Mouse (Mus musculus) intestine, embryonic 15.5 days (tissue): ENCODE measurements around the gene Entpd5. TPM values are rescaled to one million over a fixed set of nuclear protein-coding genes. Genes with fewer than 3 reads are reported as not detected.
A peak's percentile ranks its signal among the peaks of the same experiment; 100 is the strongest.

ENCODE experiments used
- ATAC-seq: fragments of 200-750 bp; cut with Nextera tagmentation; 2 replicates; pipeline ENCODE4 v1.8.0; 2017; ENCODE audit warnings: moderate TSS enrichment, moderate library complexity
- H3K27ac ChIP-seq: fragments of 300-500 bp; sonication (generic); 2 replicates; pipeline ENCODE4 v1.5.1; 2015; ENCODE audit warnings: mild to moderate bottlenecking, inconsistent platforms
- H3K27me3 ChIP-seq: fragments of 300-500 bp; sonication (generic); replicated peaks from 2 replicates; pipeline ENCODE4 v1.6.1; 2015; ENCODE audit warnings: inconsistent platforms
- H3K36me3 ChIP-seq: fragments of 300-500 bp; sonication (generic); 2 replicates; pipeline ENCODE4 v1.6.1; 2015; ENCODE audit warnings: inconsistent platforms
- H3K4me1 ChIP-seq: fragments of 300-500 bp; sonication (generic); replicated peaks from 2 replicates; pipeline ENCODE4 v1.6.1; 2015; ENCODE audit warnings: inconsistent platforms
- H3K4me2 ChIP-seq: fragments of 300-500 bp; sonication (generic); replicated peaks from 2 replicates; pipeline ENCODE4 v1.6.1; 2015; ENCODE audit warnings: mild to moderate bottlenecking, inconsistent platforms
- H3K4me3 ChIP-seq: fragments of 300-500 bp; sonication (generic); replicated peaks from 2 replicates; pipeline ENCODE4 v1.5.1; 2015; ENCODE audit warnings: inconsistent platforms
- H3K9ac ChIP-seq: fragments of 300-500 bp; sonication (generic); 2 replicates; pipeline ENCODE4 v1.6.1; 2015; ENCODE audit warnings: inconsistent platforms
- H3K9me3 ChIP-seq: fragments of 300-500 bp; sonication (generic); 2 replicates; pipeline ENCODE4 v1.6.1; 2016; ENCODE audit warnings: inconsistent platforms
- WGBS: fragments of 180-500 bp; shearing (Covaris S2); methylation state at CpG from one replicate; pipeline ENCODE4 v1.1.7; 2015; 5-methylcytosine and 5-hydroxymethylcytosine counted together
- polyA plus RNA-seq: library from polyadenylated mRNA; unstranded; fragments of >200 nt; fragmentation: Nextera tagmentation; extraction: Ambion mirVana; gene quantifications from 2 replicates; pipeline ENCODE4 v1.2.1, GENCODE M21; 2015

Gene Entpd5
- polyA plus RNA-seq: 37.1 and 39.5 TPM in 2 replicates

GRCm38 (mm10) chr12:84408819-84409507 is at the start of gene Entpd5, which contains the start of gene Bbof1:
Entpd5 (minus strand) TSS chr12:84409029.
Bbof1 (plus strand) TSS chr12:84409071.
- H3K9ac ChIP-seq: peak within 1 kb of the TSS; percentile 83
- H3K27me3 ChIP-seq: no peaks in the 10 kb centered on the region
- no peaks in the 10 kb centered on the region for H3K36me3 ChIP-seq
- WGBS: 2% methylated on average over 63 of the region's 63 CpGs
- H3K27ac ChIP-seq: peak within 1 kb of the TSS; percentile 87
- H3K4me2 ChIP-seq: peak within 1 kb of the TSS; percentile 91
- 0 out of 2 replicates have a peak, but pooled peaks cover 8% of the 10 kb centered on the region for H3K4me1 ChIP-seq
- H3K4me3 ChIP-seq: peak within 1 kb of the TSS; percentile 83
- no peaks in the 10 kb centered on the region for H3K9me3 ChIP-seq
- ATAC-seq: peak; percentile 96

- Histone ChIP-seq H3K36me3 (peaks cover 13% of the 10 kb centered on the region; the same call in 1 of the 2 replicates), H3K4me3 (no peak overlapping the region), H3K27me3 (no peaks in the 10 kb centered on the region), H3K9me3 (no peaks in the 10 kb centered on the region), H3K4me1 (no peaks in the 10 kb centered on the region), H3K27ac (no peak overlapping the region), H3K4me2 (no peak overlapping the region), H3K9ac (no peak overlapping the region)
- ATAC-seq: no peak
- WGBS: 93% methylated on average over 3 of the region's 3 CpGs
These were observed 48.1 kb upstream of the Entpd5 start for GRCm38 (mm10) chr12:84456911-84457310.

- peak overlapping the region; percentile 60 for H3K9ac ChIP-seq
- under 1% methylated on average over 11 of the region's 11 CpGs for WGBS
- peak overlapping the region; percentile 70 for H3K4me3 ChIP-seq
- H3K9me3 ChIP-seq: no peaks in the 10 kb centered on the region
- H3K27me3 ChIP-seq: no peaks in the 10 kb centered on the region
- no peak for ATAC-seq
- 0 out of 2 replicates have a peak overlapping the region, but pooled peaks have one; percentile 28 for H3K27ac ChIP-seq
- H3K36me3 ChIP-seq: no peaks in the 10 kb centered on the region
- peak overlapping the region; percentile 91 for H3K4me2 ChIP-seq
- H3K4me1 ChIP-seq: peaks cover 4% of the 10 kb centered on the region; the same call in 1 of the 2 replicates
These were observed 43.0 kb upstream of the Entpd5 start for GRCm38 (mm10) chr12:84451801-84452200.

- H3K36me3 ChIP-seq: no peaks in the 10 kb centered on the region
- peak; percentile 99 for ATAC-seq
- H3K9me3 ChIP-seq: no peaks in the 10 kb centered on the region
- peaks cover 4% of the 10 kb centered on the region; the same call in 1 of the 2 replicates for H3K4me1 ChIP-seq
- H3K27ac ChIP-seq: peak within 1 kb of the TSS; percentile 48; the same call in 1 of the 2 replicates
- H3K4me2 ChIP-seq: peak within 1 kb of the TSS; percentile 91
- WGBS: under 1% methylated on average over 49 of the region's 49 CpGs
- peak within 1 kb of the TSS; percentile 66 for H3K9ac ChIP-seq
- H3K27me3 ChIP-seq: no peaks in the 10 kb centered on the region
- H3K4me3 ChIP-seq: peak within 1 kb of the TSS; percentile 70
These were observed 42.2 kb upstream of the Entpd5 start, which contains the start of the genes Aldh6a1 and Lin52 for GRCm38 (mm10) chr12:84450718-84451646. Aldh6a1 (minus strand) TSS chr12:84451004. Lin52 (plus strand) TSS chr12:84451422.

GRCm38 (mm10) chr12:84450351-84450717 is 41.5 kb upstream of the Entpd5 start:
- Histone ChIP-seq H3K27me3 (no peaks in the 10 kb centered on the region), H3K27ac (peak overlapping the region; percentile 48; the same call in 1 of the 2 replicates), H3K4me1 (peaks cover 4% of the 10 kb centered on the region; the same call in 1 of the 2 replicates), H3K9me3 (no peaks in the 10 kb centered on the region), H3K36me3 (no peaks in the 10 kb centered on the region), H3K4me3 (peak overlapping the region; percentile 70), H3K4me2 (peak overlapping the region; percentile 90), H3K9ac (peak overlapping the region; percentile 66)
- WGBS: under 1% methylated on average over 6 of the region's 6 CpGs
- peak; percentile 5; the same call in 1 of the 2 replicates for ATAC-seq

GRCm38 (mm10) chr12:84449887-84450286 is 41.1 kb upstream of the Entpd5 start:
- Histone ChIP-seq H3K9ac (peak overlapping the region; percentile 66), H3K27ac (no peak overlapping the region; the same call in 1 of the 2 replicates), H3K27me3 (no peaks in the 10 kb centered on the region), H3K36me3 (no peaks in the 10 kb centered on the region), H3K9me3 (no peaks in the 10 kb centered on the region), H3K4me1 (peaks cover 4% of the 10 kb centered on the region; the same call in 1 of the 2 replicates), H3K4me2 (peak overlapping the region; percentile 90), H3K4me3 (peak overlapping the region; percentile 70)
- no peak for ATAC-seq
- 45% methylated on average over 10 of the region's 10 CpGs for WGBS

GRCm38 (mm10) chr12:84448181-84448580 is 39.4 kb upstream of the Entpd5 start:
- WGBS: 79% methylated on average over 6 of the region's 6 CpGs
- H3K27me3 ChIP-seq: no peaks in the 10 kb centered on the region
- H3K4me3 ChIP-seq: no peak overlapping the region
- H3K9me3 ChIP-seq: no peaks in the 10 kb centered on the region
- H3K4me1 ChIP-seq: peaks cover 4% of the 10 kb centered on the region; the same call in 1 of the 2 replicates
- H3K36me3 ChIP-seq: no peaks in the 10 kb centered on the region
- no peak overlapping the region for H3K9ac ChIP-seq
- H3K4me2 ChIP-seq: no peak overlapping the region
- ATAC-seq: no peak
- no peak overlapping the region for H3K27ac ChIP-seq

- Histone ChIP-seq H3K36me3 (no peaks in the 10 kb centered on the region), H3K27me3 (no peaks in the 10 kb centered on the region), H3K4me2 (no peak overlapping the region), H3K4me1 (peaks cover 4% of the 10 kb centered on the region; the same call in 1 of the 2 replicates), H3K4me3 (no peak overlapping the region), H3K27ac (no peak overlapping the region), H3K9me3 (no peaks in the 10 kb centered on the region), H3K9ac (no peak overlapping the region)
- ATAC-seq: no peak
- WGBS: 78% methylated on average over 1 of the region's 1 CpGs
These were observed 38.6 kb upstream of the Entpd5 start for GRCm38 (mm10) chr12:84447386-84447785.

GRCm38 (mm10) chr12:84442526-84442925 is 33.7 kb upstream of the Entpd5 start:
- H3K27ac ChIP-seq: no peak overlapping the region
- H3K36me3 ChIP-seq: no peaks in the 10 kb centered on the region
- no peak overlapping the region for H3K4me3 ChIP-seq
- H3K9ac ChIP-seq: no peak overlapping the region
- H3K4me2 ChIP-seq: no peak overlapping the region
- no peaks in the 10 kb centered on the region for H3K9me3 ChIP-seq
- no peaks in the 10 kb centered on the region for H3K4me1 ChIP-seq
- ATAC-seq: no peak
- WGBS: 64% methylated on average over 4 of the region's 4 CpGs
- no peaks in the 10 kb centered on the region for H3K27me3 ChIP-seq

GRCm38 (mm10) chr12:84438697-84439096 is 29.9 kb upstream of the Entpd5 start:
- H3K9ac ChIP-seq: no peak overlapping the region
- no peak overlapping the region for H3K4me3 ChIP-seq
- no peaks in the 10 kb centered on the region for H3K4me1 ChIP-seq
- H3K4me2 ChIP-seq: no peak overlapping the region
- H3K27me3 ChIP-seq: no peaks in the 10 kb centered on the region
- H3K9me3 ChIP-seq: no peaks in the 10 kb centered on the region
- WGBS: 47% methylated on average over 2 of the region's 2 CpGs
- no peaks in the 10 kb centered on the region for H3K36me3 ChIP-seq
- no peak for ATAC-seq
- H3K27ac ChIP-seq: no peak overlapping the region

- WGBS: 74% methylated on average over 2 of the region's 2 CpGs
- H3K4me3 ChIP-seq: no peak overlapping the region
These were observed 21.0 kb upstream of the Entpd5 start for GRCm38 (mm10) chr12:84429825-84430224.

GRCm38 (mm10) chr12:84423990-84424389 is 15.2 kb upstream of the Entpd5 start:
- H3K9me3 ChIP-seq: no peaks in the 10 kb centered on the region
- no peaks in the 10 kb centered on the region for H3K36me3 ChIP-seq
- WGBS: 65% methylated on average over 3 of the region's 3 CpGs
- H3K9ac ChIP-seq: no peak overlapping the region
- H3K27ac ChIP-seq: no peak overlapping the region
- no peak for ATAC-seq
- no peaks in the 10 kb centered on the region for H3K27me3 ChIP-seq
- H3K4me3 ChIP-seq: no peak overlapping the region
- H3K4me1 ChIP-seq: no peaks in the 10 kb centered on the region
- H3K4me2 ChIP-seq: no peak overlapping the region

More at GRCm38 (mm10) chr12:84429825-84430224, 21.0 kb upstream of the Entpd5 start:
- no peak for ATAC-seq
- Histone ChIP-seq H3K27me3 (no peaks in the 10 kb centered on the region), H3K4me2 (no peak overlapping the region), H3K36me3 (no peaks in the 10 kb centered on the region), H3K9me3 (no peaks in the 10 kb centered on the region), H3K9ac (no peak overlapping the region), H3K4me1 (no peaks in the 10 kb centered on the region), H3K27ac (no peak overlapping the region)
